Mouse (Mus musculus) erythroblast, embryonic 14.5 days (primary cell): ENCODE results near the gene Cand2. TPM values are rescaled to one million over a fixed set of nuclear protein-coding genes. Genes with fewer than 3 reads are reported as not detected.

ENCODE experiments used
- H3K27me3 ChIP-seq: 2 replicates; pipeline ENCODE4 v1.6.1; 2012; ENCODE audit warnings: inconsistent platforms; ENCODE audit not compliant: control insufficient read depth
- H3K36me3 ChIP-seq: 2 replicates; pipeline ENCODE4 v1.6.1; 2012; ENCODE audit warnings: mild to moderate bottlenecking, inconsistent platforms; ENCODE audit not compliant: control insufficient read depth
- H3K4me1 ChIP-seq: 2 replicates; pipeline ENCODE4 v1.6.1; 2012; ENCODE audit warnings: inconsistent platforms; ENCODE audit not compliant: control insufficient read depth
- H3K4me3 ChIP-seq: replicated peaks from 2 replicates; pipeline ENCODE3; 2012; ENCODE audit warnings: moderate library complexity, mild to moderate bottlenecking, inconsistent platforms
- H3K9me3 ChIP-seq: 2 replicates; pipeline ENCODE4 v1.6.1; 2012; ENCODE audit warnings: low read length, inconsistent platforms, mixed read lengths; ENCODE audit not compliant: control insufficient read depth
- GATA1 ChIP-seq: IDR thresholded peaks from 2 replicates; pipeline ENCODE4 v1.6.1; 2012; ENCODE audit warnings: low read length, inconsistent platforms, mixed read lengths
- TAL1 ChIP-seq: IDR thresholded peaks from 3 replicates; pipeline ENCODE4 v1.6.1; 2012; ENCODE audit warnings: low read length, inconsistent platforms, mixed read lengths
- polyA plus RNA-seq: library from polyadenylated mRNA; stranded (reverse); fragments of >175 nt; gene quantifications from 2 replicates; pipeline ENCODE4 v1.2.3, GENCODE M21; 2012

The Cand2 gene
- polyA plus RNA-seq, 1 experiment = 0.03 TPM

DNA sequence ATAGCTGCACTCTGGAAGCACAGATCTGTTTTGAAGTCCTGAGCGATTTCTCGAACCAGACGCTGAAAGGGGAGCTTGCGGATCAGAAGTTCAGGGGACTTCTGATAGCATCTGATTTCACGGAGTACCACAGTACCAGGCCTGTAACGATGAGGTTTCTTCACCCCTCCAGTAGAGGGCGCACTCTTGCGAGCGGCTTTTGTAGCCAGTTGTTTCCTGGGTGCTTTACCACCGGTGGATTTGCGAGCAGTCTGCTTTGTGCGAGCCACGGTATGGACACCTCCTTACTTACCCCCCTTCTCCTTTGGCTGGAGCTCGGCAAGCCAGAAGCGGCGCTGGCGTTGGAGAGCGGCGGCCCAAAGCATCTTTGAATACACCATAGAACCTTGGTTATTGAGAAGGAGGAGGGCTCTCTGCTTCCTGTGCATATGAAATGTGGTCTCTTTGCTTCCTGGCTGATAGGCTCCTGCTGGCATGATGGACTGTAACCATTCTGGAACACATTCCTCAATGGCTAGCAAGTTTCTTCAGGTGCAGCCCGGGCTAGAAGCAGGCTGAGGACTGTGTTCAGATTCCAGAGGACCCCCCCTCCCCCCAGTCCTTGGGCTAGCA lies 4.2 kb upstream of the Cand2 start:
- Histone ChIP-seq H3K36me3 (no peaks in the 10 kb centered on the region), H3K4me1 (peaks cover 26% of the 10 kb centered on the region), H3K9me3 (no peaks in the 10 kb centered on the region), H3K4me3 (no peak overlapping the region), H3K27me3 (no peaks in the 10 kb centered on the region)
- TF ChIP-seq TAL1 (no peak), GATA1 (no peak)

GRCm38 (mm10) chr6:115770852-115771251 lies 3.5 kb upstream of the Cand2 start:
- TF ChIP-seq GATA1 = no peak
- no peak for TF ChIP-seq TAL1
- H3K4me3 ChIP-seq = no peak overlapping the region
- no peaks in the 10 kb centered on the region for H3K36me3 ChIP-seq
- no peaks in the 10 kb centered on the region for H3K27me3 ChIP-seq
- H3K9me3 ChIP-seq = no peaks in the 10 kb centered on the region
- H3K4me1 ChIP-seq = peaks cover 26% of the 10 kb centered on the region

- no peak for TF ChIP-seq TAL1
- no peak for TF ChIP-seq GATA1
- H3K4me3 ChIP-seq = no peak overlapping the region
- H3K9me3 ChIP-seq = no peaks in the 10 kb centered on the region
- no peaks in the 10 kb centered on the region for H3K36me3 ChIP-seq
- no peaks in the 10 kb centered on the region for H3K27me3 ChIP-seq
- H3K4me1 ChIP-seq = peaks cover 26% of the 10 kb centered on the region
These were observed 2.1 kb upstream of the Cand2 start for GRCm38 (mm10) chr6:115772201-115772600.

- Histone ChIP-seq H3K4me3 (no peak overlapping the region), H3K27me3 (no peaks in the 10 kb centered on the region), H3K4me1 (peaks cover 23% of the 10 kb centered on the region), H3K36me3 (no peaks in the 10 kb centered on the region), H3K9me3 (no peaks in the 10 kb centered on the region)
- no peak for TF ChIP-seq TAL1
- no peak for TF ChIP-seq GATA1
These were observed 1.7 kb upstream of the Cand2 start for GRCm38 (mm10) chr6:115772604-115773003.

DNA sequence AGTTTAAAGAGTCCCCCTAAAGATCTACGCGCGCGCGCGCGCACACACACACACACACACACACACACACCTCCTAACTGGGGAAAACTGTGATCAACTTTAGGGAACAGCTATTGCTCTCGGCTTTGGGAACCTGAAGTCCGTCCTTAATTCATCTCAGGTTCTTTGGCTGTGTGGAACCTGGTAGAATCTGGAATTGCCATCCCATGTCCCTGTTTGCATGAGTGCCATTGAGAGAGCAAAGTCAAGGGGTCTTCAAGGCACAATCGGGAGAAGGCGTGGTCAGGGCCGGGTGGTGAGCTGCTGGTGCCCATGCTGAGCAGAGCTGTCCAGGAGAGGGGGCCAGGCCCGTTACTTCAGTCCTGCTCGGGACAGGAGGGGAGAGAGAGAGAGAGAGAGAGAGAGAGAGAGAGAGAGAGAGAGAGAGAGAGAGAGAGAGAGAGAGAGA lies 348 bp upstream of the Cand2 start:
- H3K4me3 ChIP-seq = peak overlapping the region; percentile 62
- TF ChIP-seq GATA1 = no peak
- no peak for TF ChIP-seq TAL1
- peaks cover 17% of the 10 kb centered on the region for H3K4me1 ChIP-seq
- no peaks in the 10 kb centered on the region for H3K27me3 ChIP-seq
- no peaks in the 10 kb centered on the region for H3K36me3 ChIP-seq
- no peaks in the 10 kb centered on the region for H3K9me3 ChIP-seq

DNA sequence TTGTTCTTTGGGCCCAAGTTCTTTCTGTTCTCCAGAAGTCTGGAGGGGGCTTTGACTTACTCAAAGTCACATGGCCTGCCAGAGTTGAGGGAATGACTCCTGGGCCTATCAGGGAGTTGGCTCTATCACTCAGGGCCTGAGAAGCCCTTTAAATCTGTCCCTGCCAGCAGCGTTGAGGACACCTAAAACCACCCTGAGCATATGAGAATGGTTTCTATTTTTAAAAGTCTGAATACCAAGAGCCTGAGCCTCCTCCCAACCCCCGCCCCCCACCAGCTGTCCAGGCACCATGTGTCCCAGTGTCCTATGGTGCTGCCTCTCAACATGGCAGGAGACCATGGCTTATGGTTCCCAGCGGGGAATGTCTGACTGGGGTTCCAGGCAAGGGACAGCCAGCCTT lies 1.5 kb downstream of the Cand2 start:
- TF ChIP-seq TAL1 = no peak
- TF ChIP-seq GATA1 = no peak
- H3K27me3 ChIP-seq = no peaks in the 10 kb centered on the region
- H3K4me1 ChIP-seq = peaks cover 15% of the 10 kb centered on the region
- no peaks in the 10 kb centered on the region for H3K9me3 ChIP-seq
- H3K4me3 ChIP-seq = no peak overlapping the region
- H3K36me3 ChIP-seq = peaks cover 1% of the 10 kb centered on the region; the same call in 1 of the 2 replicates

DNA sequence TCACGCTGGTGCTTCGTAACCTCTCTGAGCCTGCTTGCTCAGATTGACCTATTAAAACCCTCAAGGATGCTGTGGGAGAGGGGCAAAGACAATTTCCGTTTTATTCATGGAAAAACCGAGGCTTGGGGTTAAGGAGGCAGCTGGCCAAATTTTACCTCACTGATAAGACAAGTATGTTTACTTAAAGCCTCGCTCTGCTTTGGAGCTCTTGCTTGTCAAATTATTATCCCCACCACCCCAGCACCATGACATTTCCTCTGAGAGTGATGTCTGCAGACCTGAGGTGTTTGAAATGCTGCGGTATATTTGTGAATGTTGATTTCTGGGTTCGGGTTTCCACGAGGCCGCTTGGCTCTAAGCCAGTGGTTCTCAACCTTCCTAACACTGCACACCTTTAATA lies 2.0 kb downstream of the Cand2 start:
- no peak for TF ChIP-seq GATA1
- TF ChIP-seq TAL1 = no peak
- Histone ChIP-seq H3K4me1 (peaks cover 15% of the 10 kb centered on the region), H3K4me3 (no peak overlapping the region)

DNA sequence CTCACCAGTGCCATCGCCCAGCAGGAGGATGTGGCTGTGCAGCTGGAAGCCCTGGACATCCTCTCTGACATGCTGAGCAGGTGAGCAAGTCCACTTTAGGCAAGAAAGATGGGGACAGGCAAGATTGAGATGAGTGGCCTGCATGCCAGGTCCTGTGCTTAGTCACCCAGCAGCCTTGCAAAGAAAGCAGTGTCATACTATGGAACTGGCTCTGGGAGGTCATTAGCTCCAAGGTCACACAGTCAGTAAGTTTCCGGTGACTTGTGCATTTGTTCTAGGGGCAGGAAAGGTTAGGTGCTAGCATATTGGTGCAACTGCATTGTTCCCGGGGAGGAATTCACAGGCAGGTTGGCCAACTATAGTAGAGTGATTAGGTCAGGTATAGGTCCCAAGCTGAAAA lies 8.4 kb downstream of the Cand2 start:
- Histone ChIP-seq H3K4me1 (0 out of 2 replicates have a peak, but pooled peaks cover 2% of the 10 kb centered on the region), H3K36me3 (peaks cover 25% of the 10 kb centered on the region), H3K4me3 (no peak overlapping the region), H3K9me3 (no peaks in the 10 kb centered on the region), H3K27me3 (no peaks in the 10 kb centered on the region)
- no peak for TF ChIP-seq GATA1
- TF ChIP-seq TAL1 = no peak

More for the DNA sequence above, 2.0 kb downstream of the Cand2 start:
- Histone ChIP-seq H3K36me3 (peaks cover 3% of the 10 kb centered on the region; the same call in 1 of the 2 replicates), H3K27me3 (no peaks in the 10 kb centered on the region), H3K9me3 (no peaks in the 10 kb centered on the region)

DNA sequence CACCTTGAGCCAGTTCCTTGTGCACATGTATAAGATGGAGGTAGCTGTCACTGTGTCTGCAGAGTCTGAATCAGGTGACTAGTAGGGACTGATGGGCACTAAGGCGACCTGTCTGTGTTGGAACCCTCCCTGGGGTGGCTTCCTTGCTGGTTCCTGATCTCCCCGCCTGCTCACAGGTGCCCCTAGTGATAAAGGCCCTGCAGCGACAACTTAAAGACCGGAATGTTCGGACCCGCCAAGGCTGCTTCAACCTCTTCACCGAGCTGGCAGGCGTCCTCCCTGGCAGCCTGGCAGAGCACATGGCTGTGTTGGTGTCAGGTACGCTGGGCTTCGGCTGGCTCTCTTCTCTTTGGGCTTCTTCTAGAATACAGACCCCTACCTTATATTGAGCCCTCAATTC lies 16.7 kb downstream of the Cand2 start:
- TF ChIP-seq GATA1 (no peak), TAL1 (no peak)

More for the DNA sequence above, 16.7 kb downstream of the Cand2 start:
- Histone ChIP-seq H3K36me3 (peaks cover 41% of the 10 kb centered on the region), H3K4me1 (no peaks in the 10 kb centered on the region), H3K9me3 (no peaks in the 10 kb centered on the region), H3K27me3 (no peaks in the 10 kb centered on the region), H3K4me3 (no peak overlapping the region)
